Mouse (Mus musculus): Measurements from ENCODE around the gene Thap3. TPM values are rescaled to one million over a fixed set of nuclear protein-coding genes. Genes with fewer than 3 reads are reported as not detected.

Gene Thap3
- total RNA-seq, 2 experiments from 2014 or later, result 10.5 to 14.9 TPM

DNA sequence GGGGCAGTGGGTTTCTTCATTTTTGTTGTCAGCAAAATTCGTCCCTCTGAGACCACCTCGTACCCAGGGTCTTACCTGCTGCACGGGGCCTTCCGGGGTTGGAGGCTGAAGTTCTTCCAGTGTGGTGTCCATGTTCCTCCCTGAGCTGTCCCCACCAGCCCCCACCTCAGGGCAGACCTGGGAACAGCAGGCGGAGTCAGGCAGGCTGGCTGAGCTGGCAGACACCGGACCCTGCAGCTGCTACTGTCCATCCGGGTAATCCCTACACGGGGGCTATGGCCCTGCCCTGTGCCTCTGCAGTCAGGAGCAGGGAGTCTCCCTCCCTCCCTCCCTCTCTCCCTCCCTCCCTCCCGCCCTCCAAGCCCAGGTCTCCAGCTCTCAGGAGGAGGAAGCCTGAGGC, 5.2 kb downstream of the Thap3 start:
- no peak for DNase-seq

DNA sequence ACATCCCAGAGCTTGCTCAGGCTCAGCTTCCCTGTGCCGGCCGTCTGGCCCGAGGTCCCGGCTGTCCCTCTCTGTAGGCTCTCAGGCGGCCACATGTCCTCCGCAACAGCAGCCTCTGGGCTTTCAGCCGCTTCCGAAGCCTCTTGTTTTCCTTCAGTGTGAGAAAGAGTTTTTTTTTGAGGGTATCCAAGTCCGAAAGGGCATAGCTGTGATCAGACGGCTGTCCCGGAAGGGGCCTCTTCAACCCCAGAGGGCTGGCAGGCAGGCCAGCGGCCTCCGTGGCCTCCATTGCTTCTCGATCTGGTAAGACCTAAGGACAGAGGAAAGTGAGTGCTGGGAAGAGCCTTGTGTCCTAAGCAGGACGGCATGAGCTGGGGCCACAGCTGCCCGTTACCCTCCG, 5.8 kb downstream of the Thap3 start:
- no peak for DNase-seq

DNA sequence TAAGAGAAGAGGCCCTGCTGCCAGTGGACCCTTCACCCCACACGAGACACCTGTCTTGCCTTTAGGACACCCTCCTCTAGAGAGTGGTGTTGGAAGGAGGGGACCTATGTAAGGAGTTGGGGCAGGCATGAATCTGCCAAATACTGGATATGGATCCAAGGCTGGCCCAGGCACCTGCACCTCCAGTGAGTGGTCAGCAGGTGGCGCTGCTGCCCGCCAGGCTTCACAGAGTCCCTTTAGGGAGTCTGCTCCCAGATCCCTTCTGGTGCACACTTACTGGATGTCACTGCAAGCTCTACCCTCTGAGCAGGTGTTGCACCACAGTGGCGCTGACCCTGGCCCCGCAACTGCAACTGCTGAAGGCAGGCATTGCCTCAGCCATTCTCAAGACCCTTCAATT, 7.4 kb downstream of the Thap3 start:
- DNase-seq, result peak; percentile 83 to 88

DNA sequence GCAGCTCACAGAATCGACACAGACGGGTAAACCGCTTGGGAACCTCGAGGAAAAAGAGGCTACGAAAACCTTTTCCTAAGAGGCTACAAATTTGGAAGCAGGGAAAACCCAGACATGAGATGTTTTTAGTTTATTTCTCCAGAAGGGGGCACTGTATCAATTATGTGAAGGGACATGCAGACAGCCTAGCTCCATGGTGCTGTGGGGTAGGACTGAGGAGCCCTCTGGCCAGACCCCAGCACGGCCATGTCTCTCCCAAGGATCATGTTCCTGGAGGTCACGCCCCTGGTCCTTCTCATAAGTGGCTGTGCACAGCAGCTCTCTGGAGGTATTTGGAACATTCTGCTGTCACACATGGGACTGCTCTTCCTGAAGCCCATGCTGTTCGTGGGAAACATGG, 8.1 kb downstream of the Thap3 start:
- peak in 1 of 2 experiments; percentile 49 for DNase-seq

- peak; percentile 83 to 96 for DNase-seq
Measured at GRCm38 (mm10) chr4:151977748-151978147, 11.0 kb downstream of the Thap3 start.

DNA sequence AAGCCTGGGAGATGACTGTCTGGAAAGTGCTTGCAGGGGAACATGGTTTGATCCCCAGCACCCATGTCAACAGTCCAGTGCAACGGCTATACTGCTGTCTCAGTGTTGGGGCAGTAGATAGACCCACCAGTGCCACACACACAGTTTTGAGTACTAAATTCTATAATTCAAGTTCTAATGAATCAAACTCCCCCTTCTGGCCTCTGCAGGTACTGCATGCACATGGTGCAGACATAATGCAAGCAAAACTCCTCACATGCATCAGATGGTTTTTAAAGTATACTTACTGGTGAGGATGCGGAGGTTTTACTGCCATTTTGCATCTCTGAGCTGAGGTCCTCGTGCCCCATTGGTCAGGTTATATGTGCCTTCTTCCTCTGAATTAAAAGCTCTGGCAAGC, 13.4 kb downstream of the Thap3 start:
- no peak for DNase-seq

- peak in 1 of 2 experiments; percentile 41 for DNase-seq
Measured at GRCm38 (mm10) chr4:151972221-151972967, 16.4 kb downstream of the Thap3 start.

- no peak for DNase-seq
Measured at GRCm38 (mm10) chr4:151968204-151968921, 20.4 kb downstream of the Thap3 start.

GRCm38 (mm10) chr4:151962817-151963216, 26.0 kb downstream of the Thap3 start:
- peak in 1 of 2 experiments; percentile 27 for DNase-seq

DNA sequence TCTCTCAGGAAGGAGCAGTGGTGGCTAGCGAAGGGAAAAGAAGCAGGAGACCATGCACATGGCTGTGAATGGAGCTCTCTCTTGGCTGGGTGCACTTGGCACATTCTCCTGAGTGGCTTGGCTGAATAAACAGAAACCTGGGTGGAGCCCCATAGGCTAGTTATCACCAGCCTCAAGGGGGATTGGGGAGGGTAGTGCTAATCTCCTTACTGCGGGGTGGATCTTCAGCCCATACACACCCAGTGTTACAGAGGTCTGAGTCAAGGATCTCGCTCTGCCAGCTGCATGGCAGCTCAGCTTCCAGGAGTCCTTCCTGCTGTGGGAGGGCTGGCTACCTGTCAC, 28.3 kb downstream of the Thap3 start:
- DNase-seq, result peak in 1 of 2 experiments; percentile 44

DNA sequence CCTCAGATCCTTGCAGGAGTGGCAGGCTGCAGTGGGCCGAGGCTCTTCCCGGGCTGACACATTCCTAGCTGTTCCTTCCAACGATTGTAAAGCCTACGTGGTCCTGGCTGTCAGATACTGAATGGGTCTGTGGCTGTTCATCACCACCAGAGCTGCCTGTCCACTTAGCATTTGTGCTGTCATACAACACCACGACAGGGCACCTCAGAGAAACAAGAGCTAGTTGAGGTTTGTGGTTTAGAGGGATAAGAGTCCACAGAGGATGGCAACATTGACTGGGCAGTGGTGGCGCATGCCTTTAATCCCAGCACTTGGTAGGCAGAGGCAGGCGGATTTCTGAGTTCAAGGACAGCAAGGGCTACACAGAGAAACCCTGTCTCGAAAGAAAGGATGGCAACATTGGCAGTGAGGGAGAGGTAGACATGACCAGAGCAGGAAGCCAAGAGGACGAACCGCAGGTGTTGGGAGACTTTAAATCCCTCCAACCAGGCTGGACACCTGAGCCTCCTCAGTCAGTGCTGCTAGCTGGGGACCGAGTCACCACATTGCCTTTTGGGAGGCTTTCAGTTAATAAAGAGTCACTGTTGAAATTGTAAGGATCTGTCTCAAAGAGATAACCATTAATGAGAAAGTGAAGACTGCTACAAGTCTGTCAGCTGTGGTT, 28.8 kb downstream of the Thap3 start:
- no peak for DNase-seq

DNA sequence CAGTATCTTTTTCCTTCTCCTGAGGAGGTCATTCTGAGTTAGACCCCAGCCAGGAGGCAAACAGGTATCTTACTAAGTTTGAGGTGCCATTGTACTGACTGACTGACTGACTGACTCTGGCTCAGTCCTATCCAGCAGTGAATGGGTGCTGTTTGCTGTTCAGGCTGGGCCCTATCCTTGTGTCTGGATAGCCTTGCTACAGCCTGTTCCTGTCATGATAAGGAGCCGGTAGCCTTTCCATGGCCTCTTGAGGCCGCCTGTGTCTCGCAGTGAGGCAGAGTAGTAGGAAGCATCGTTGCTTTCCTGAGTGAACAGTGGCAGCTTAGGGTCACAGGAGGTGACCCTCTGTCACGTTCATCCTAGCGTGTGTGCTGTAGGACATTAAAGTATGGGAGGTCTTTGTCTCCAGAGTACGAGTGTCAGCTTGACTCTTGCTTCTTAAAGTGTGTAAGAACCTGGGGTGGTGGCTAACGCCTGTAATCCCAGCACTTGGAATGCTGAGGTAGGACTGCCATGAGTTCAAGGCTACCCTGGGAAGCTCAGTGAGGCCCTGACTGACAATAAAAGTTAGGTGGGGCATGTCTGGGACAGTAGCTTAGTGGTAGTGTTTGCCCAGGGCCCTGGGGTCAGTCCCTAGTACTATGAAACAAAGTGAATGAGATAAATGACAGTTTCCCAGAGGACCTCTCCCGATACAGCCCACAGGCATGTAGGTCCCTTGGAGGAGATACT, 31.0 kb downstream of the Thap3 start:
- DNase-seq, result no peak

DNA sequence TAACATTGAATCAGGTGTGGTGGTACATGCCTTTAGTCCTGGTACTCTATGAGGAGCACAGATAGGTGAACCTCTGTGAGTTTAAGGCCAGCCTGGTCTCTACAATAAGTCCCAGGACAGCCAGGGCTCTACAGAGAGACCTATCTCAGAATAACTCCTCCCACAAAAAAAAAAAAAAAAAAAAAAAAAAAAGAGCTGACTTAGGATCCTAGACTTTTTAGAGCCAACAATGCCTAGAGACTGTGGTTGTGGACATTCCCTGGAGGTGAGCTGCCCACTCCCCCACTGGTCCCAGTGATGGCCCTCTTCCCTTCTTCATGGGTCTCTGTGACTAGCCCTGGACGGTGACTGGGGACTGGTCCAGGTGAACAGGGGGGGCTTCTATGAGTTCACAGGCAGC, 33.0 kb downstream of the Thap3 start:
- no peak for DNase-seq

DNA sequence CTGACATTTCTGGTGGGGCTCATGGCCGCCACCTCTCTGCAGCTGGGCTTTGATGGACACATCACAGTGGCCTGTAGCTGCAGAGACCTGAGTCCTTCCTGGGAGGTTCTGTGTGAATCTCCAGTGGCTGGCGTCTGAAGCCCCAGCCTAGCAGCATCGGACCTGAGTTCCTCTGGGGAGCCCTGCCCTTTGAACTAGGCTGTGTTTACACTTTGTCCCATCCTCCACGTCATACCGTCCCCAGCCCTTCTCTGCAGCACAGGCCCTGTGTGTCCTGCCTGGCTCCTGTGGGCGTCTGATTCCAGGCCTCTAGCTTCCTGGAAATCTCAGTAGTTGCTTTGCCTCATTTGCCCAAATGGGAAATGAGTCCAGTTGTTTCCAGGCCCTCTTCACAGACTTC, 35.6 kb downstream of the Thap3 start:
- no peak for DNase-seq

- DNase-seq, result peak; percentile 24 to 31
Measured at GRCm38 (mm10) chr4:151948497-151949471, 40.0 kb downstream of the Thap3 start.

DNA sequence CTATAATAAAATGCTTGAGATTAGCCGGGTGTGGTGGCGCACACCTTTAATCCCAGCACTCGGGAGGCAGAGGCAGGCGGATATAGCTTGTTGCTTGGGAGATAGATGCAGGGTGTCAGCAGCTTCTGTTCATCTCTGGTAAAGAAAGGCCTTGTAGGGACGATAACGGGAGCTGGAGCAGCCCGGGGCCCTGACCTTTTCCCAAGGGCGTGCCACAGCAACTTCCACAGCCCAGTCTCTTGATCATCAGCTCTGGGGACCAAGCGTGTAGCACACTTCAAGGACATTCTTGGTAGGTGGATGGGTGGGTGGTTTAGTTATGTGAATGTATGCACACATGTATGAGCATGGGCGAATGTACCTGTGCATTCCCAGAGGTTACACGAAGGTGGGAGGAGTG, 42.6 kb downstream of the Thap3 start:
- no peak for DNase-seq

DNA sequence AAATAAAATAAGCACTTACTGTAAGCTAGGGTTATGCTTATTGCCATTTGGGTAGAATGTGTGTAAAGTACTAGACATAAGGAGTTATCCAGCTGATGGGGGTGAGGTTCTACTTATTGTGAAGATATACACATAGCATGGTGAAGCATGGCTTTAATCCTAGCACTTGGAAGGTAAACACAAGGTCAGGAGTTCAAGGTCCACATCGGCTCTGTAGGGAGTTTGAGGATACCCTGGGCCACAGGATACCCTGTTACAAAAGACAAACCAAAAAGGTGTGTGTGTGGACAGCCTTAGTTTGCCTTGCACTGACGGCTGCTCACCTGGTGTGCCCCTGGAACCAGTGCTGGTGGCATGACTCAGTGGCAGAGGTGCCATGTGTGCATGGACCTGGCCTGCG, 50.7 kb downstream of the Thap3 start:
- DNase-seq, result no peak

GRCm38 (mm10) chr4:151937441-151937840, 51.4 kb downstream of the Thap3 start:
- no peak for DNase-seq

DNA sequence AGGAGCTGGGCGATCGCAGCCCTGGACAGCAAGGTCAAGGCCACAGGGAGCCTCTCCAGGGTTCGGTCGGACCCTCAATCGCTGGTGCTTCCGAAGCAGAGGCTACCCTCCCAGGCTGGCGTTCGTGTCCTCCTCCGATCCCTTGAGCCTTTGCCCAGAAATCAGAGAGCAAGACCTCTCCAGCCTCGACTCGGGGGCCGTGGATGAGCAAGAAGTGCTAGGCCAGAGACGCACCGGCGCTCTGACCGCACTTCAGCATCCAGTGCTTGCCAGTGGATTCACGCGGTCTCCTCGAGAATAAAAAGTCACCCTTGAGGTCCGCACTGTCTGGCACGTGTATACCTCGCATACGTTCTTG, 54.6 kb downstream of the Thap3 start:
- peak in 1 of 2 experiments; percentile 16 for DNase-seq

DNA sequence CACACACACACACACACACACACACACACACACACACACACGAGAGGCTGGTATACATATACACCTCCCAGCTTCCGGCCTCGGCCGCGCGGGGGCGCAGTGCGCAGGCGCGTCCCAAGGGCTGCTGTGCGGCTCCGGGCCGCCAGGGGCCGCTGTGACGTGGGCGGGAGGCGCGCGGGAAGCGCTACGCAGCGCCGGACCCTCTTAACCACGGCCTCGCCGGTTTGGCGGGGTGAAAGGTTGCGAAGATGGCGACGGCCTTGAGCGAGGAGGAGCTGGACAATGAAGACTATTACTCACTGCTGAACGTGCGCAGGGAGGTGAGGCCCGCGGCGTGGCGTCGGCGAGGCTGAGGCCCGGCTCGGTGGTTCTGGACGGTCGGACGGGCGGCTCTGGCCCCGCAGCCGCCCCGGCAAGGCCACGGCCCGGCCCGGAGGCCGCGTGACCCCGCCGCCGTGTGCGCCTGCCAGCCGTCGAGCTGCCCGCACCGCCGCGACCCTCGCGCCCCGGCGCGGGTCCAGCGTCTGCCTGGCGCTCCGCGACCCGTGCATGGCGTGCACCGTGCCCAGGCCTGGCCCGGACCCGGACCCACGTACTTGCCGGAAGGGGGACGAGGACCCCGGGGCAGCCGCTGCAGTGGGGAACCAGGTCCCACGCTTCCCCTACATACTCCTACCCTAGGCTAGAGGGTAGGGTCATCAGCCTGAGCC, 55.1 kb downstream of the Thap3 start, which contains the start of gene Dnajc11:
Gene Dnajc11, plus strand, starts transcription at position 187 of the 710 bp plus-strand sequence.
- peak; percentile 93 to 95 for DNase-seq

All from heart, adult 18-20 months (tissue).